Mouse (Mus musculus): ENCODE data around the gene Hc.

- no peak for TF ChIP-seq CTCF (conservative IDR thresholded peaks at IDR 0.05 in 1 of 2, IDR thresholded peaks at IDR 0.05 in 1 of 2; ENCODE audit: low read depth in 2 of 2, low read length in 2 of 2)
- no peak for TF ChIP-seq MYC (IDR thresholded peaks at IDR 0.05; ENCODE audit: low read depth, low read length)
Observed at GRCm38 (mm10) chr2:34998956-34999355, 62.3 kb downstream of the Hc start.
